Mouse (Mus musculus) G1E (cell line): ENCODE data around the gene Fxyd5. TPM values are rescaled to one million over a fixed set of nuclear protein-coding genes. Genes with fewer than 3 reads are reported as not detected.

Source experiments
- ATAC-seq: 2 replicates; pipeline ENCODE4 v1.8.0; 2016; ENCODE audit warnings: mild to moderate bottlenecking; ENCODE audit not compliant: insufficient number of reproducible peaks, poor library complexity, low FRiP score, severe bottlenecking; ENCODE audit errors: extremely low read depth
- DNase-seq: peaks from one replicate; pipeline ENCODE4 v3.0.0; 2012; ENCODE audit warnings: low spot score
- H3K27me3 ChIP-seq: 2 replicates; pipeline ENCODE4 v1.6.1; 2012; ENCODE audit warnings: mild to moderate bottlenecking, low read length, inconsistent platforms; ENCODE audit not compliant: insufficient read depth
- H3K36me3 ChIP-seq: replicated peaks from 2 replicates; pipeline ENCODE3; 2012; ENCODE audit warnings: mild to moderate bottlenecking, inconsistent platforms
- H3K4me1 ChIP-seq: 2 replicates; pipeline ENCODE4 v1.6.1; 2012; ENCODE audit warnings: low read depth, low read length, inconsistent platforms, mixed read lengths; ENCODE audit not compliant: insufficient read depth
- H3K4me3 ChIP-seq: 2 replicates; pipeline ENCODE4 v1.5.1; 2012; ENCODE audit warnings: low read depth, mild to moderate bottlenecking, inconsistent platforms, low read length, moderate library complexity, mixed read lengths
- H3K9me3 ChIP-seq: replicated peaks from 2 replicates; pipeline ENCODE4 v1.6.1; 2012; ENCODE audit warnings: inconsistent platforms
- CTCF ChIP-seq: IDR thresholded peaks from 2 replicates; pipeline ENCODE4 v1.5.1; 2012; ENCODE audit warnings: low read depth, low read length, inconsistent platforms, mixed read lengths
- GATA1 ChIP-seq: IDR thresholded peaks from 2 replicates; pipeline ENCODE4 v1.6.1; 2012; ENCODE audit warnings: borderline replicate concordance, low read length, inconsistent platforms, mixed read lengths
- GATA2 ChIP-seq: IDR thresholded peaks from 2 replicates; pipeline ENCODE4 v1.6.1; 2012; ENCODE audit warnings: low read depth, low read length, inconsistent platforms, borderline replicate concordance
- POLR2AphosphoS5 ChIP-seq: IDR thresholded peaks from 2 replicates; pipeline ENCODE4 v1.6.1; 2012; ENCODE audit warnings: low read depth, low read length, inconsistent platforms; ENCODE audit not compliant: insufficient replicate concordance
- TAL1 ChIP-seq: conservative IDR thresholded peaks from 2 replicates; pipeline ENCODE4 v1.6.1; 2012; ENCODE audit warnings: low read depth, low read length, inconsistent platforms, mixed read lengths
- polyA plus RNA-seq: library from polyadenylated mRNA; stranded (reverse); fragments of >175 nt; gene quantifications from 2 replicates; pipeline ENCODE4 v1.2.3, GENCODE M21; 2012
- total RNA-seq, 2 experiments: library from RNA; stranded (forward) in 1 of 2; stranded (reverse) in 1 of 2; fragments of 200-1000 nt in 1 of 2; fragments of >200 nt in 1 of 2; fragmentation: Nextera tagmentation in 1 of 2; gene quantifications; 2 replicates each; pipeline ENCODE4 v1.2.3; 2014 to 2017

The Fxyd5 gene
- total and polyA plus RNA-seq, 3 experiments = 0.75 to 3.3 (median 1.8) TPM

- no peak for ATAC-seq
- no peaks in the 10 kb centered on the region for H3K4me1 ChIP-seq
- H3K27me3 ChIP-seq = no peaks in the 10 kb centered on the region
- no peak for DNase-seq
- no peaks in the 10 kb centered on the region for H3K36me3 ChIP-seq
- H3K9me3 ChIP-seq = peaks cover 48% of the 10 kb centered on the region
- no peak within 1 kb of the TSS for H3K4me3 ChIP-seq
- TF ChIP-seq GATA1 = no peak
- no peak for TF ChIP-seq CTCF
- no peak for TF ChIP-seq POLR2AphosphoS5
- no peak for TF ChIP-seq GATA2
- TF ChIP-seq TAL1 = no peak
These were observed 14.8 kb upstream of the Fxyd5 start, which contains the start of gene Fxyd1 for GRCm38 (mm10) chr7:31057071-31057470. TSS of gene Fxyd1 (minus strand) at chr7:31057199.

DNA sequence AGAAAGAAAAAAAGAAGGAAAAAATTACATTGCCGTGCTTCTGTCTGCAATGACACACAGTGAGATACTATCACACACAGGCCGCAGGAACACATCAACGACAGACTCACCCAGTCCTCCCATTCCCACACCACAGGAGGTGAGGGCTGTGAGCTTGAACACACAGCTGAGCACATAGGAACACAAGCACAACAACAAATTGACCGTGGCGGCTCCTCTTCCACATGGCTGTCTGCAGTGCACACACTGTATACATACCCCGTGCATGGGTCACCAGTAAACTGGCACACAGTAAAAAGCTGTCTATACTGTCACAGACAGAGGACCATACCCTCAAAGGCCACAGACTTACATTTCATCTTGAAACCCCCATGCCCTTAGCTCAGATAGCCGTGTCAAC lies 14.2 kb upstream of the Fxyd5 start:
- H3K9me3 ChIP-seq = peaks cover 52% of the 10 kb centered on the region
- TF ChIP-seq GATA1 (no peak), POLR2AphosphoS5 (no peak), TAL1 (no peak), GATA2 (no peak), CTCF (no peak)
- H3K27me3 ChIP-seq = peaks cover 4% of the 10 kb centered on the region; the same call in 1 of the 2 replicates
- DNase-seq (no peak), ATAC-seq (no peak)
- no peaks in the 10 kb centered on the region for H3K4me1 ChIP-seq
- H3K4me3 ChIP-seq = no peak overlapping the region
- H3K36me3 ChIP-seq = no peaks in the 10 kb centered on the region

DNA sequence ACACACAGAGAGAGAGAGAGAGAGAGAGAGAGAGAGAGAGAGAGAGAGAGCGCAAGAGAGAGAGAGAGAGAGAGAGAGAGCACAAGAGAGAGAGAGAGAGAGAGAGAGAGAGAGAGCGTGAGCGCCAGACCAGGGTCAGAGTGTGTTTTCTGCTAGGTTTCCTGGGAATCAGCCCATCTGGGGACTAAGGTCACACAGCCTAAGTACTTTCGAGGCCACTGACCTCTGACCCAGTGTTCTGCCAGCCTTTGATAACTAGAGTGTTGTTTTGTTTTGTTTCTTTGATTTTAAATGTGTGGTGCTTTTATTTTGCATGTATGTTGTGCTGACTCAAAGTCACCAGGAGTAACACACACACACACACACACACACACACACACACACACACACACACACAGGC lies 13.6 kb upstream of the Fxyd5 start:
- peaks cover 4% of the 10 kb centered on the region; the same call in 1 of the 2 replicates for H3K27me3 ChIP-seq
- H3K4me3 ChIP-seq = no peak overlapping the region
- no peaks in the 10 kb centered on the region for H3K4me1 ChIP-seq
- no peak for ATAC-seq
- H3K36me3 ChIP-seq = no peaks in the 10 kb centered on the region
- no peak for DNase-seq
- peaks cover 53% of the 10 kb centered on the region for H3K9me3 ChIP-seq
- TF ChIP-seq GATA2 = no peak
- TF ChIP-seq GATA1 = no peak
- TF ChIP-seq CTCF = no peak

DNA sequence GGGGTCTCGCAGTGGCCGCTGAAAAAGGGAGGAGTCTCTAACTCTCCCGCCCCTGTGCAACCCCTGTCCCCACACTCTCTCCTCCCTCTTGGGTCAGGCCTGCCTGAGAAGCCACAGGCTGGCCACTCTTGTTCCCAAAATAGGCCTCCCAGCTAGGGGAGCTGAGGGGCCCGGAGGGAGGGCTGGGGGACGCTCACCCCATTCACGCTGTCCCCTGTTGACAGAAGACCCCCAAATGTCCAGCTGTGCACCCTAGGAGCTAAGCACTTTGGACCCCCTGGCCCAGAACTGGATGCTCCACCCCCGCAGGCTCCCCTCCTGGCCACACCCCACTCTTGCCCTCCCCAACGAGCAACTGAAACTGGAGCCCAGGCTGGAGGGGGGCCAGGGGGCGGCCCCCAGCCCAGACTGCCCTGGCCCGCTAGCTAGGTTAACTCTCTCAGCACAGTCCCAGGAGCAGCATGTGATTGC lies 13.1 kb upstream of the Fxyd5 start:
- Histone ChIP-seq H3K36me3 (no peaks in the 10 kb centered on the region), H3K9me3 (peaks cover 51% of the 10 kb centered on the region), H3K4me3 (no peak overlapping the region), H3K27me3 (peaks cover 4% of the 10 kb centered on the region; the same call in 1 of the 2 replicates), H3K4me1 (no peaks in the 10 kb centered on the region)
- DNase-seq (no peak), ATAC-seq (no peak)
- no peak for TF ChIP-seq GATA1
- no peak for TF ChIP-seq GATA2
- TF ChIP-seq TAL1 = no peak

DNA sequence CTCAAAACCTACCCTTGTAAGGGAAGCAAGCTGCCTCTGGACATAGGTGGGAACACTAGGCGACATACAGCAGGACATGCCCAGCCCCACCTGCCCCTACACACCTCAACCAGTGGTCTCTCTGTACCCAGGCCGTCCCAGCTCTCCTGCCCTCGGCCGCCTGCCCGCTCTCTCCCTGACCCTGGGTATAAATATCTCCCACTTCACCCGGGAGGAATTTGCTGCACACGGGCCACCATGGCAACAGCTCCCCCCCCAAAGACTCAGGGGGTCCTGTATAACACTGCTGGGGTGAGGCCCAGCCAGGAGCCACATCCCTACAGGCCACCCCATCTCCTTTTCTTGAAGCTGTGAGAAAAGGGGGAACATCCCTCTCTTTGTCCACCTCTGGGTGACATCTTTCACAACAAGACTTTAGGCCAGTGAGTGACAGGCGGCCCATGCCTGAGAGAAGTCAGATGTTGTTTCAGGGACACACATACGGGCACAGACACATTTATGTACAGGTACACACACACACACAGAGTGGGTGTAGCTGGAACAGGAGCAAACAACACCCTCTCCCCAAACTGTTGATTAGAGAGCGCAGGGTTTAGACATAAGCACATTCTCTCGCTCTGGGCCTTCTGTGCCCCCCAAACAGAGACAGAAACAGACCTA lies 12.5 kb upstream of the Fxyd5 start:
- Histone ChIP-seq H3K27me3 (peaks cover 4% of the 10 kb centered on the region; the same call in 1 of the 2 replicates), H3K36me3 (no peaks in the 10 kb centered on the region), H3K4me1 (no peaks in the 10 kb centered on the region), H3K4me3 (no peak overlapping the region), H3K9me3 (peaks cover 49% of the 10 kb centered on the region)
- DNase-seq = no peak
- no peak for TF ChIP-seq POLR2AphosphoS5
- TF ChIP-seq CTCF = no peak
- no peak for TF ChIP-seq GATA1
- TF ChIP-seq TAL1 = no peak
- no peak for TF ChIP-seq GATA2
- no peak for ATAC-seq

DNA sequence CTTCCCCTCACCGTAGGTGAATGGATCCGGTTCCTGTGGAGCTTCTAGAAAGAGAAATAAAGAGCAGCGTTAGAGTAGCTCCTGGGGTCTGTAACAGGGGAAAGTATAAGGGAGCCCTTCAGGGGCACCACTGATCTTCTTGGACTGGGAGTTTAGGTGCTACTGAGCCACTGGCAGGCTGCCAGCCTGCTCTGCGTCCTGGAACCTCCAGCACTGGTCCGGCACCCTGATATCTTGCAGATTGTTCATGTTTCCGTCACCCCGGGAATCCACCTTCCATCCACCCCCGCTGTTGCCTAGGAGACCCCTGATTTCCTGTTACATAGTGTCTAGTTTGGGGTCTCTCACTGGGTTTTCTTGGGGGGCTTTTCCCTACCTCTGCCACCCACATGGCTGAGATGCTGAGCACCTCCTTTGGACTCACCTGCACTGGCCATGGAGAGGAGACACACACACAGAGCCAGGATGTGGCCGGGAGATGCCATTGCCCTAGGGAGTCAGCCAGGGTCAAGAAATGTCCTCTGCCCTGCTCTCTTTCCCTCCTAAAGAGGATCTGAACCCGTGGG lies 11.7 kb upstream of the Fxyd5 start:
- Histone ChIP-seq H3K4me1 (no peaks in the 10 kb centered on the region), H3K9me3 (peaks cover 45% of the 10 kb centered on the region), H3K36me3 (no peaks in the 10 kb centered on the region), H3K27me3 (peaks cover 4% of the 10 kb centered on the region; the same call in 1 of the 2 replicates), H3K4me3 (no peak overlapping the region)
- ATAC-seq (no peak), DNase-seq (no peak)
- TF ChIP-seq GATA1 (no peak), GATA2 (no peak), CTCF (no peak), TAL1 (no peak), POLR2AphosphoS5 (no peak)
